Mouse (Mus musculus): ENCODE data around the gene Fam168a.

Gene Fam168a

GRCm38 (mm10) chr7:100786078-100786477, 79.6 kb downstream of the Fam168a start:
- no peak for DNase-seq

- DNase-seq, result no peak
Measured at GRCm38 (mm10) chr7:100788291-100788690, 81.9 kb downstream of the Fam168a start.

- DNase-seq, result no peak
Measured at GRCm38 (mm10) chr7:100798810-100799209, 92.4 kb downstream of the Fam168a start.

- DNase-seq, result no peak
Measured at GRCm38 (mm10) chr7:100805391-100805790, 99.0 kb downstream of the Fam168a start.

GRCm38 (mm10) chr7:100811912-100812311, 105.5 kb downstream of the Fam168a start:
- no peak for DNase-seq

- DNase-seq, result no peak
Measured at GRCm38 (mm10) chr7:100812641-100813040, 106.2 kb downstream of the Fam168a start.

- no peak for DNase-seq
Measured at GRCm38 (mm10) chr7:100815900-100816570, 109.6 kb downstream of the Fam168a start.

- no peak for DNase-seq
Measured at GRCm38 (mm10) chr7:100816759-100817441, 110.5 kb downstream of the Fam168a start.

GRCm38 (mm10) chr7:100817442-100817760, 111.0 kb downstream of the Fam168a start:
- no peak for DNase-seq

GRCm38 (mm10) chr7:100818401-100819064, 112.1 kb downstream of the Fam168a start:
- peak; percentile 17 for DNase-seq

- DNase-seq, result no peak
Measured at GRCm38 (mm10) chr7:100824661-100825060, 118.2 kb downstream of the Fam168a start.

GRCm38 (mm10) chr7:100828549-100828948, 122.1 kb downstream of the Fam168a start:
- DNase-seq, result no peak

GRCm38 (mm10) chr7:100833859-100834258, 127.4 kb downstream of the Fam168a start:
- DNase-seq, result no peak

- no peak for DNase-seq
Measured at GRCm38 (mm10) chr7:100835168-100835567, 128.7 kb downstream of the Fam168a start.

- no peak for DNase-seq
Measured at GRCm38 (mm10) chr7:100835711-100836110, 129.3 kb downstream of the Fam168a start.

- DNase-seq, result no peak
Measured at GRCm38 (mm10) chr7:100836657-100837056, 130.2 kb downstream of the Fam168a start.

GRCm38 (mm10) chr7:100837701-100838100, 131.3 kb downstream of the Fam168a start:
- no peak for DNase-seq

- DNase-seq, result no peak
Measured at GRCm38 (mm10) chr7:100839632-100840402, 133.4 kb downstream of the Fam168a start.

- DNase-seq, result no peak
Measured at GRCm38 (mm10) chr7:100840906-100841305, 134.5 kb downstream of the Fam168a start.

GRCm38 (mm10) chr7:100841608-100842007, 135.2 kb downstream of the Fam168a start:
- DNase-seq, result no peak

GRCm38 (mm10) chr7:100842175-100842574, 135.7 kb downstream of the Fam168a start:
- no peak for DNase-seq

- DNase-seq, result no peak
Measured at GRCm38 (mm10) chr7:100843866-100844265, 137.4 kb downstream of the Fam168a start.

GRCm38 (mm10) chr7:100844385-100845025, 138.1 kb downstream of the Fam168a start:
- DNase-seq, result no peak

Data from thymus, postnatal 25 days (tissue).